Mouse (Mus musculus): ENCODE measurements around the gene Zcchc14.

Gene Zcchc14

DNA sequence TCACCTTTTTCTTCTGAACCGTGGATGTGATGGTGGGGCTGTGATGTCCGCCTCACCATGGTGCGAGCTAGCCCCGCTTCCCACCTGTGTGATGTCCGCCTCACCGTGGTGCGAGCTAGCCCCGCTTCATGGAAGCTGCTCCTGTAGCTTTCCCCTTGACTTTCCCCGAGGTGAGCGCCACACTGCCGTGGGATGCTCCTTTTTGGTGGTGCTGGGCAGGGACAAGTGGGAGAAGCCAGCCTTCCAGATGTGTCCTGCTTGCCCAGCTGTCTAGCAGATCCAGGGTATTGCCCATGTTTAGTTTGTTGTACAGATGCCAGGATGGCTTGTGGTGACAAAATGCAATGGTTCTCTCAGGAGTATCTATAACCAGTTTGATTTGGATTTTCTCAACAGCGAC is 10.4 kb upstream of the Zcchc14 start:
- DNase-seq, result no peak

DNA sequence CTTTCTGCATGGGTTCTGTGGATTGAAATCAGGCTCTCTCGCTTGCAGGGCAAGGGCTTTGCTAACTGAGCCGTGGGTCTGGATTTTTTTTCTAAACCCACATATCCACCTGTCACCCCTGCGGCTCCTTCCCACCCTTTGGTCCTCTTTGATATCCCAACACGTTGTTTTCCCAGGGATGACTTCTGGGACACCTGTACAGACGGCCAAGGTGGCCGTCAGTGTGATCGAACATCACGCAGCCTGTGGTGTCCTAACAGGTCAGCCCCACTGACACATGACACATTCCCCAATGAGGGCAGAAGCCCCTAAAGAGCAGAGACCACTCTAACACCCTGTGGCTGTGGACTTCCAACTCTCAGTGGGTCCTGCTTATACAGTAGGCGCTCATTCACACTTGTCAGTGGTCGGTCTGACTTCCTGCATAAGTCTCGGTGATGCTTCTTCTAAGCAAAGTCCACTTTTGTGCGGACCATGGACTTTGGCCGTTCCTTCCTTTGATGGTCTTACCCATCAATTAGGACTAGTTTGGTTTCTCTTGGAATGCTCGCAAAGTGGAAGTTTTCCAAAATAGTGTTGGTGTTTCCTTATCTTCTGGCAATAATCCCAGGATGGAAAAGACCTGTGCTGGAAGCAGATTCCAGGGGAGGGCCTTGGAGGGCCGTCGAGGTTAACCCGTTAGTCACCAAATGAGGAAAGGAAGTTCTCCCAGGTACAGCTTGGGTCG is 9.1 kb upstream of the Zcchc14 start:
- DNase-seq, result no peak

DNA sequence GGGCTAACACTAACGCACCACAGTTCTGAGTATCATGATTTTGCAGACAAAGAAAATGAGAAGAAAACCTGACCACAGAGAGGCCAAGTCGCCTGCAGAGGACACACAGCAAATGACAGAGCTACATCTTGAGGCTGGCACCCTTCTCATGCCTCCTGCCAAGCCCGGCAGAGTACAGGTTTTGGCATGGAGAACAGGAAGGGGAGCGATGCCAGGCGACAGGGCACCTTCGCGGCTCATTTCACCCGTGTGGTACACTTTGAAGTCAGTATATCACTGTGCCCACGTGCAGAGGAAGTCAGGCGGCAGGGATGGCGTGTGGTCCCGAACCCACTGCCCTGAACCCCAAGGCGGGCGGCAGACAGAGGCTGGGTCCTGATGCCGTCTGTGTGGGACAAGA is 7.9 kb upstream of the Zcchc14 start:
- DNase-seq, result no peak

DNA sequence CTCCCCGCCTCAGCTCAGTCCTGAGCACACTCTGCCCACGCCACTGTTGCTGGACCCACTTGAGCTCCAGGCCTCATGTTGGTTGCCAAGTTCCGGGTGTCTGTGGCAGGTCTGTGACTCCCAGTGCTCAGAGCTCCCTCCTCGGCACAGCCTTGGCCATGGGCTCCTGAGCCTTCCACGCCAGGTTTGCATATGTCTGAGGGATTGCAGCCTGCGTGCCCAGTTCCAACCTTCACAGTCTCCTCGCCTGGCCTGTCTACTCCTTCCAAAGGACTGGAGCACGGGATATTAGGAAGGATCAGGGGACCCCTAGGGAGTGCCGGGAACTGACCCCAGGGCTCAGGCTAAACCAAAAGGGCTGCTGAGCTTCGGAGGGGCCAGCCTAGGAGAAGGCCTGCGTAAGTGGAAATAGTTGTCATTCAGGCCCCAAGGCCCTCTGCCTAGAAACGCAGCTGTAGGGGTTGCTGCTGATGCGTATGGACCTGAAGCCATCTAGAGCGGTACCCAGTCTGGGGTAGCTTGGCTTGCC is 2.3 kb upstream of the Zcchc14 start:
- DNase-seq, result no peak

DNA sequence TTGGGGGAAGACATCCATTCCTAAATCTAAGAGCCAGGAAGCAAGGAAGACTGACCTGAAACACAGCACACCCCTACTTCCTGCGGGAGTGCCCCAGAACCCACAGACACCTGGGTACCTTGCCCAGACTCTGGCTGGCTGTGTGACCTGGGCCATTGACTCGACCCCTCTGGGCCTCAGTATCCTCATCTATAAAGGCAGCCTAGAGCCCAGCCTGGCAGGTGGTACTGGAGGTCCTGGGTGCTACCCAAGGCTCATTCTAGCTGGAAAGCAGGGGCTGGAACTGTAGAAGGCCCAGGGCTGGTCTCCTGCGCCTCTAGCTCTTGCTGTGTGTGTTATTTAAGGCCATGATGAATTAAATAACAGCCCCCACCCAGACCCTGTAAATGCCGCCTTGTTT is 1.4 kb upstream of the Zcchc14 start:
- no peak for DNase-seq

DNA sequence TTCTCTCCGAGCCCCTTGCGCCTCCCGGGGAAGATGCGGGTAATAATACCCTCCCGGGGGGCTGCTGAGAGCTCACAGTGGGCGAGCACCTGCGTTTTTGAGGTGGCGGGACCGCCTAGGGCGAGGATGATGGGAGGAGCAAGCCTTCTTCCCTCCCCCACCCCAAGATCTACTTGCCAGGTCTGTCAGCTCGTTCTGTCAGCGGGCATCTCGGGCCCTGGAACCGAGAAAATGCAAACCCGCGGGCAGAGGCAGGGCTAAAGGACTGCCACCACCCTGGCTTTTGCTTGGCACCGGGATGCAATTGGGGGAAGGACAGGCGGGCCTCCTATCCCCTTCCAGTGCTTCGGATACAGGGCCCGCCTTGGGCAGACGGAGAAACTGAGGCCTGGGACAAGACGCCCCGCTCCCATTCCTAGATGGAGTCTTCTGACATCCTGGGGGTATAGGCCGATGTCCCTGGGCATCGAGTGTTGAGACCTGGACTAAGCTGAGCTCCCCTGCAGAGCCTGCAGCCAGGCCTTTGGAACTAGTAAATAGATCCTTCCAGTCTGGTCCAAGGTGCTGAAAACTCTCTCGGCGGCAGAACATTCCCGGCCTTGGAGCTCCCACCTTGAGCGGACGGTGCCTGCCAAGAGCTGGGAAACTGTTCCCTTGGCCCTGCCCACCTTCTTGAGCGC is 779 bp upstream of the Zcchc14 start:
- DNase-seq, result no peak

DNA sequence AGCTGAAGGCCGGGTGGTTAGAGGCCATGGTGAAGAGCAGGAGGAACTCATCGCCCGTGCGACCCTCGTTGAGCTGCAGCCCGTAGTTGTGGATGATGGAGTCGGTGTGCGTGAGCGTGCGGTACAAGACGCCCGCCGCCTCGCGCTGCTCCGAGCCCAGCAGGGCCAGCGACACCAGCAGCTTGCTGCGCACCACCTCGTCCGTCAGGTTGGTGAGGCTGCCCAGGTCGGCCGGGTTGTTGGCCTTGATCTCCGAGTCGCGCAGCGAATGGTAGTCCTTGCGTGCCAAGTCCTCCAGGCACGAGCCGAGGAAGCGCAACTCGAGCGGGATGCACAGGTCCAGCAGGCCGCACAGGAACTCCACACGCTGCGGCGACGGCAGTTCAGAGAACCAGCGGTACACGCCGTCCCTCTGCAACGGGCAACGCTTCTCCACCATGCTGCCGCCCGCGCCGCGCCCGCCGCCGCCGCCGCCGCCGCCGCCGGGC is 783 bp downstream of the Zcchc14 start:
- peak; percentile 47 for DNase-seq

DNA sequence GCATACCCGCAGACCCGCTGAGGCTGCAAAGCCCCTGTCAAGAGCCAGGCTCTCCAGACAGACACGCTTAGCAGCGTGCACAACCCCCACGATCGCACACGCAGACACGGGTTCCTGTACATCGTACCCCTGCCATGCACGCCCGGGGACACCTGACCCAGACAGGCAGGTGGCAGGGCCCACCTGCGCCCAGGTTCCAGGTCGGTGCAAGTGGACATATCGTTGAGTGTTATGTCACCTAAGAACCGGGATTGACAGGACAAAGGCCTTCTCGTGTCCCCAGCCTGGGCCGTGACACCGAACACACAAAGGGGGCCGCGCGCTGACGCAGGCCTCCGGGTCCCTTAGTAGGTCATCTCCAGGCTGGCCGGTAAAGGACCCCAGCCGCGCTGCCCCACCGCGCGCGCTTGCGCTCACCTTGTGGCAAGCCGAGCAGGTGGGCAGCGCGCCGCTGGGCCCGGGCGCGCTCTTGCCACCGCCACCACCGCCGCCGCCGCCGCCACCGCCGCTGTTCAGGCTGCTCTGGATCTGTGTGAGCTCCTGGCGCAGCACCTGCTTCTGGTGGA is 1.3 kb downstream of the Zcchc14 start:
- DNase-seq, result peak; percentile 27

DNA sequence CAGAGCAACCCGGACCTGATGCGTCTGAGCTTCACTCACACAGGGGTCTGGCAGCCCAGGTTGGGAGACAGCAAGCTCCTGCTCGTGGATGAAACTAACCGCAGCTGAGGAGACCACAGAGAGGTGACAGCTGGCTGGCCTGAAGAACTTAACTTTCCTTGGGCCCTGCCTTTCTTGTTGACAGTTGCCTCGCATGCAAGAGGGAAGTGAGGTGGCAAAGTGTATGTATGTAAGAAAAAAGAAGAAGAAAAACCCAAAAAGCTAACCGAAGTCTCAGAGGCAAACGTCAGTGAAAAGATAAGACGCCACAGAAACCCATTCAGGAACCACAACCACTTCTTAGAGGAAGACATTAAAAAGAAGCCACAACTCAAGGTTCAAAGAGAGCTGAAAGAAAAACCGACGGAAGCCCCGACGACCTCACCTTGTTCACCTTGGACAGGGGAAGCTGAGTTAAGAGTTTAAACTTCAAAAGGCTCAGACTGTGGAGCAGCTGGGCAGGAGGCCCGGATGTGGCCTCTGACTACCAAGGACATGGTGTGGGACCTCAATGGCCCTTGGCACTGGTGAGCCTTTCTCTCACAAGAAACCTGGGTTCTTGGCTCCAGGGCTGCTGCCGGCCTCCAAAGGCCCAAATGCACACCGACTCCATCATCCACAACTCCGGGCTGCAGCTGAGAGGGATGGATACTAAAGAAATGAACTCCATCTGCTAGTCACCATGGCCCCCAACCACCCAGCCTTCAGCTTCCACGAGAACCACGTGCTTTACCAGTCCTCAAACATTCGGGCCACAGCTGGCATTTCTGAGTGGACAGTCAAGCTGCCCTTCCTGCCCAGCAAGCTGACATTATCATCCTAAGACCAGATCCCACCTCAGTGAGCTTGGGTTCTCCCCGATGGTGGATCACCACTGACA is 2.1 kb downstream of the Zcchc14 start:
- DNase-seq, result no peak

DNA sequence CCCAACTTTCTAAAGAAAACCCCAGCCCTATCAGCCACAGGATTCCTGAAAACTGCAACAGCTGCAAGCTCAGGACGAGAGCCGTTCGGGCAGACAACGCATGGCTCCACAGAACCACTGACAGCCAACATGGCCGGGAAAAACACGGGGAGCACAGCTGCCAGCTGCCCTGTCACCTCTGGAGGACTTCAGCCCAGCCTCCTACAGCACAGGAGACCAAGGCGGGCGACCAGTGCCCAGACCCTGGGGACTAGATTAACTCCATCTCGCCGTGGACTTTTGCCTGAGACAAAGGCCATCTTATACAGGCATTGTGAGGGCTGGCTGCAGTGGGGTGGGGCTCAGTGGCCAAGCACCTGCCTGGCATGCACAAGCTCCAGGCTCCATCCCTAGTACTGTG is 2.8 kb downstream of the Zcchc14 start:
- no peak for DNase-seq

DNA sequence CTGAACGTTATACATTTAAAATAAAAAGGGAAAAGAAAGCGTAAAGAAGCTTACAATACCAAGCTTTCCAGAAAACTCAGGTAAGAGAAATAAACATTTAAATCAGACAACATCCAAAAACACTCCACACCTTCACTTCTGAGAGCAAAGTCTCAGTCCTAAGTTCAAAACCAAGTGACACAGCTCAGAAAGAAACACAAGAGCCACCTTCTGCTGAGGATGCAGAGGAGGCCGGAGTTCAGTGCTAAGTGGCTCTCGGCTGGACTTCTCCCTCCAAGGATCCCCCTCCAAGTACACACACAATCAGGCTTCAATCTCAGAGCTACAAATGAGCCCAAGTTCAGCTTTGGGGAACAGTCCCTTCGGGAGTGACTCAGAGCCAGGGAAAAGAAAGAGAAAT is 3.3 kb downstream of the Zcchc14 start:
- no peak for DNase-seq

DNA sequence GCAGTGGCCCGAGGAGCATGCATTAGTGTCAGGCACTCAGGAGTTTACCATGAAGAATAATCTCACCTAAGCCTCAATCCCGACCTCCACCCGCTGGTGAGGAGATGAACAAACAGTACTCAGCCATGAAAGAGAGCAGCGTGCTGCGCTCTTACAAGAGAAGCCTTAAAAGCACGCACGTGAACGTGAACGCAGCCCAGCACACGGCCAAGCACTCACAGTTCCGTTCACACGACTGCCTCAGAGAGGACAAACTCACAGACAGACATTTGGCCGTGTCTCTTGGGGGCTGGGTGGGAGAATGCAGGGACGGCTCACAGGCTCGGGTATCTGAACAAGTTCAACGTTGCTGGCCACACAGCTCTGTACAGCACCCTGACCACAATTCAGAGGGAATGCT is 4.2 kb downstream of the Zcchc14 start:
- DNase-seq, result no peak

DNA sequence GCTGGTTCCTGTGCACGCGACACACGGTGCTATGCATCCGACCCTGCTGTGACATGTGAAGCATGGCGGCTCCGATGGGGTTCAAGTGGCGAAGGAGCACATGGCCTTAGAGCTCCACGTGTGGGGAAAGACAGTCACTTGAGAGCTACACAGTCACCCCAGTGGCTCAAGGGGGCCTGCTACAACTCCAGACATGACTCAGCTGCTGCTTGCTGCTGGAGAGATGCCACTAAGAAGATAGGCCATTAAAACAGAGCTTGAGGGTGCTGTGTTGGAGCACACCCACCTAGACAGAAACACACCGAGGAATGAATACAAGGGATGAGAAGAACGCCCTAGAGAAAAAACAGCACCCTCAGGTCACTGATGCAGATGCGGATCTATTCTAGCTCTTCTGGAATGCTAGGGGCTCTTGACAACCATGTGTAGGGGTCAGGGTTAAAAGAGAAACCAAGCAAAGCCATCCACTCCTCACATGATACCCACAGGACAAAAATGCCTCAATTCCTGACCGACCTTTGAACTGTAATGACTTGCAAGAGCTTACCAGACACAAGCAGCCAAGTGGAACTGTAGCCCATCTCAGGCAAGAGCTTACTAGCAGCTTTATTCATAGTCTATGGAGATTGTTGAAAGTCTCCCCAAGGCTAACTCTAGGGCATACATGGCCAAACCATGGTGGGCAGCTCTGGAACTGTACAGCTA is 5.0 kb downstream of the Zcchc14 start:
- DNase-seq, result no peak

DNA sequence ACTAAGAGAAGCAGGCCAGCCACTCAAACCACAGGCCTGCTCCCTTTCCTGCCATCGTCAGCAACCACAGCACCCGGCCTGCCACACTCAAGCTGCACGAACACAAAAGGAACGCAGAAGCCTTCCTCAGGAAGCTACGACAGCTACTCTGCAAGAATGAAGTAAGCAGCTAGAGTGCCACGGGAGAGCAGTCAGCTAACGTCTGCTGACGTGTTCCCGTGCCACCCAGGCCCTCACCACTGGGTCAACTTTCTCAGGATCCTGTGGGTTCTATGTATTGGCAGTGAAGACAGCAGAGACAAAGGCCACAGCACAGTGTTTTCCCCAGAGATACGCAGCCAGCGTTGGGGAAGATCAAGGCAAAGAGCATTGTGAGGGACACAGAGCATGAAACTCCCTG is 9.3 kb downstream of the Zcchc14 start:
- no peak for DNase-seq

DNA sequence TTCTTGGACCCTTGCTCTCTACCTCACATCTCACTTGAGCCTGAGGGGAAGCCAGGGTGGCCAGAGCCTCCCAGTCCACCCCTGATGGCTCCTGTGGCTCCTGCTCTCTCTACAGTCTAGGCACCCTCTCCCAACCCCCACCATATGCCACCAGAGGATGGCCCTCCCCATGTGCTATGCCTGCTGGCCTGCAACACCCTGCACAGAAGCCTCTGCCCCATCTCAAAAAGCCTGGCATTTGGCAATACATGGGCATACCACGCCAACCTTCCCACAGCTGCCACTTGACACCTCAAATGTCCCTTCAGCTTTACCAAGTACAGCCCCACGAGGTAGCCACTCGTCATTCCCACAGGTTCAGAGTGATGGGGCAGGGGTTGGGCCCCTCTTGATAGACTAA is 9.9 kb downstream of the Zcchc14 start:
- DNase-seq, result no peak

DNA sequence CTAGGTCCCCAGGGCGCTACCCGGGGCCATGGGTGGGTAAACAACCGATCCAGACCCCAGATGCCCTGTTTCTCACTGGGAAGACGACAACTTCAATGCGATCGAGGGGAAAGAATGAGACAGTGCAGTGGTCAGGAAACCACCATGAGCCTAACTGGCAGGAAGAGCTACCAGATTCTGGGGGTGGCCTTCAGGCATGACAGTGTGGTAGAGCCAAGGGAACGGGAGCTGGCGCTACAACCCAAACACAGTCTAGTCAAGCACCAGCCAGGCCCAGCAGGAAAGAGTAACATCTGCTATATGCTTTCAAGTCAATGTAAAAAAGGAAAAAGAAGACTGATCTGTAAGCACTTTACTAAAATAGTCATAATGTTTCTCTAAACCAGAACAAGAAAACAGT is 16.5 kb downstream of the Zcchc14 start:
- DNase-seq, result peak; percentile 64

DNA sequence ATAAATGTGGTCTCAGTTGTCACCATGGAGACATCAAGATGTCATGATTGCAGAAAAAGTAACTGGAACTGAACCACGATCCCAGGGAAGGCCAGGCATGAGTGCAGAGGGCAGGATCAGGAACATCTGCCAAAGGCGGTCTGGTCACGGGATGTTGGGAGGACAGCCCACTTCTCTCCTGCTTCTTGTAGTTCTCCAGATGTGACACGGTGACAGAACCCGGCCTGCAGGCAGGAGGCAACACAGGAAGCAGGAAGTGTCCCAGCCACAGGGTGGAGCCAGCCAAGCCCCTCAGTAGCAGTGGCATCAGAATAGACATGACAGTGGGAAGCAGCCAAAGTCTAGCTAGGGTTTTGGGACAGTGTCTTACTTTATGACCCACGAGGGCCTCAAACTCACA is 17.2 kb downstream of the Zcchc14 start:
- no peak for DNase-seq

DNA sequence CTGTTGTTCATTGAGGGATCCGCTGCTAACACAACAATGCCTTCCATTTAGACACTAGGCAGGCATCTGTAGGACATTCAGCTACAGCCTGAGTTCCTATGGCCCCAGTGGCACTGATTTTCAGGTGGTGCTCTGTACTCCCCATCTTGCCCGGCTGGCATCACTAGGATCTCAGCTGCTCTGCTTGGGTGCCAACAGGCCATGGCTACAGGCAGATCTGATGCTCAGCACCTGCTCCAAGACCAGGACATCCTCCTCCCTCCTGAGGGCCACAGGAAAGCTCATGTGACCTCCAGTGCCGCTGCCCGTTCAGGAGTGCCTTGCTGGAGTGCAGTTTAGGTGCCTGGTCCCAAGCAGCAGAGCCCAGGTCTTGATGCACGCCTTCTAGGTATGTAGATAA is 20.3 kb downstream of the Zcchc14 start:
- no peak for DNase-seq

DNA sequence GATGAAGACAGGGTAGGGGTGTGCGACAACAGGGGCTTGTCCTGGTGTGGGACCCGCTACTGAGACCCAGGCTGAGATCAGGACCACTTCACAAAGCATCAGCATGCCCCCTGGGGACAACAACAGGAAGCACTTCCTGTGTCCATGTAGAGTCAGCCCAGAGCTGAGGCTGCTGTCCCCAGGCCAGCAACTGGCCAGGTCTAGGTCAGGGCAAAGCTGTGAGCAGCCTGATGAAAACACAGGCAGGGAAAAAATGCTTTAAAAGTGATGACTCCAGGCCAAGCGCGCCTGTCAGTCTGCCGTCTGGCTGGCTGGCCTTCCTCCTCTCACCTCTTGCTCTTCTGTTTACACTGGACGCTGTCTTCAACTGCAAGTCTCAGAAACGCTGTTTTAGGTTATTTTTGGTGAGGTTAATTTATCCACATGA is 21.0 kb downstream of the Zcchc14 start:
- no peak for DNase-seq

DNA sequence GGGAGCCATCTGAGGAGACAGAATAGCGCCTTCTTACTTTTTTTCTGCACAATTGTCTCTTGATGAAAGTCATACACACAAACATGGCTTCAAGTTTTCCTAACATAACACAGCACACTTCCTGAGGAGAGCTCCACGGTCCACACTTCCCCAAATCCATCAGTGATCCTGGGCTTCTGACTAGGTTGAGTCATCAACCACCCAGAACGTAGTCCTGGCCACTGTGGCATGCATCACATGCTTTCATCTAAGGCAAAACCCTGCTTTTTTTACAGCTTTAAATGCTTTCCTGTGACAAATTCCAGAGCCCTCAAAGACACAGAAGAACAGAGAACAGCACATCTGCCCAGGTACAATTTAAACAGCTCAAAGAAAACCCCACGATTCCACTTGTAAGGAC is 24.0 kb downstream of the Zcchc14 start:
- DNase-seq, result no peak

DNA sequence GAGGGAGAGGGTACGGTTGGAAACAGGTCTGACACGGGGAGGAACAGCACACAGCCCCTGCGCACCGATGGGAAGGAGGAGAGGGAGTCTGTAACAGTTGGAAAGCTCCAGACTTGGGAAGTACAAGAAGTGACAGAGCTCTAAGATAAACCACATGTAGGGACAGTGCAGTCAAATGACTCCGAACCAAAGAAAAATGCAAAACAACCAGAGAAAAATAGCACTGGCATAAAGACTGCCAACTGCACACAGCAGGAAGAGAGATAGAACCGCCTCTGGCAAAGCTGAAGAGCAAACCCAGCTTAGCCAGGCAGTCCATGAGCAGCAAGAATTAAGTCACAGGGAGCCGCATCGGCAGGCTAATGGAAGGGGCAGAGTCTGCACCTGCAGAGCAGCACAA is 29.7 kb downstream of the Zcchc14 start:
- no peak for DNase-seq

DNA sequence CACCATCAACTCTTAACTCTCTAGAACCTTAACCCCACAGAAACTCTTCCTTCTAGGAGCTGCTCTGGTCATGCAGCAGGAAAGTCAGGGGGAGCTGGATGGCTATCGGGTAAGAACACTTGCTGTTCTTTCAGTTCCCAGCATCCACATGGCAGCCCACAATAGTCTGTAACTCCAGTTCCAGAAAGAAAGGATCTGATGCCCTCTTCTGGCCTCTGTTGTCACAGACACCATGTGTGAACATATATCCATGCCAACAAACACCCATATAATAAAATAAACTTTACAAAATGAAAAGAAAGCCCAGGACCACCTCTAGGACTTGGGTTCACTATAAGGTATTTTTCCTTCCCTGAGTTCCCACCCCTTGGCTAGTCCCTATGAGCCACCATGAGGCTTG is 30.8 kb downstream of the Zcchc14 start:
- no peak for DNase-seq
